Mouse (Mus musculus): ENCODE data around the gene Myocd.

The Myocd gene

DNA sequence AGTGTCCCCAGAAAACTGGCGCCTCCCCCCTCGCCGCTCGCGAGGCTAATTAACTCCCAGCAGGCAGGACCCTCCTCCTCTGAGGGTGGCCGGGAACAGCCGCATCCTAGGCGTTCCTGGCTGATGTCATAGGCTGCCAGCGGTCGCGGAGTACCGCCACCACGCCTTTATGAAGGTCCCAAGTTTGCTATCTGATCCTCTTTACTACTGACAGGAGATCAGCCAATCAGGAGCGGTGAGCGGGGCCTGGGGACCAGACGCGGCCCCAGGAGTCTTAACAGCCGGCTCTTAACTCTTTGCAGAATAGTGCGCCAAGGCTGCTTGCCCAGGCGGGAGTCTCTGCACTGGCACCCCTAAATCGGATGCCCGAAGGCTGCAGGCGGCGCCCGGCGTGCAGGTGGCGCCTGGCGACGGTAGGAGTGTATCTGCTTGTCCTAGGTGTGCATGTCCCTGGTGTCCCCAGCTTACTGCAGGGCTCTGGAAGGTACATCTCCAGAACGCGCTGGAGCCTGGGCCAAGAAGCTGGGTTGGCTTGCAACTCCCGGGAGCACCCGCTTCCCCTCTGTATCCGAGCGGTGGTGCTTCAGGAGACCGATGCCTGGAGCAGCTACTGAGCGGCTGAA is at the start of gene Myocd:
Gene Myocd, minus strand, starts transcription at position 139 of the 623 bp plus-strand sequence.
- DNase-seq (ENCODE audit: low spot score in 2 of 2): no peak

DNA sequence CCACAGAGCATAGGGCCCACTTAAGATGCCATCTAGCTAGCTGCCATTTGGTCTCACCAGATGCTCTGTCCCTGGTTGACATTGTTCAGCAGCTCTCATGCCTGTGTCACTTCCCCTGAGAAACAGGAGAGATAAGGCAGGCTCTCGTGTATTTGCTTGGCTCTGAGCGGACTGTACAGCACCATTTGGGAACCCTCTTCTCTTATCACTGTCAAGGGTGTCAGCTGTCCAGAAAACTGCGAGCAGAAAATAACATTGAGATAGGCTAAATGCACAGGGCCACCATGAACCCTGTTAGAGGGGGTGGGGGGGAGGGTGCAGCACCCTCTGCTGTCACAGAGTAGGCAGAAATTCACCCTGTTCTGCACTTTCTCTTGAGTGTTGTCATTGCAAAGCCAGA is 34.0 kb upstream of the Myocd start:
- no peak for DNase-seq (ENCODE audit: low spot score in 2 of 2)

DNA sequence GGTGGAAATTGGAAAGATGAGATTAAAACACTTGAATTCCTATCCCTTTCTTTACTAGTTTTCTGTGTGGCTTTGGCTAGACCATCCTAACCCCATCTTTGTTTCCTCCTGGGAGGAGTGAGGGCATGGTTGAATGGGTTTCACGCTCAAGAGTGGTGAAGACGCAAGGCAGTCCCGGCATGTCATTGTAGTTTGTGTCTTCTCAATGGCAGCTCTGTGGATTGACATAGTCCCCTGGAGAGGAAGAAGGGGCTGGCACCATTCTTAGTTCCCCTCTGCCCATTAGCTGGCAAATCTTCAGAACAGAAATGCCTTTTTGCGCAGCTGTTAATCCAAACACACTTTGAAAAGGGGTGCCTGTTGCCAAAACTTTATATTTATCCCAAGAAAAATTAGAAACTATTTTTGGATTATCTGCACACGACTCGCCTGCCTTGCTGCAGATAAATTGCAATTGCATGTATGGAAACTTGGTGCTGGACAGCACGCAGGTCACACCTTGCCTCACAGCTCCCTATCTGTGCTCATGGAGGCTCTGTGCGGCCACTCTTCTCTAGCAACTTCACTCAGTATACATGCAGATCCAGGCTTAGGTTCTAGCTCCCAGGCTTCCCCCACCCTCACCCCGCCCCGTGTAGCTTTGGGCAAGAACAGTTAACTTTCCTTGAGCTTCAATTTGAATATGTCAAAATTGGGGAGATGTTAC is 24.5 kb upstream of the Myocd start:
- DNase-seq (ENCODE audit: low spot score in 2 of 2): no peak

DNA sequence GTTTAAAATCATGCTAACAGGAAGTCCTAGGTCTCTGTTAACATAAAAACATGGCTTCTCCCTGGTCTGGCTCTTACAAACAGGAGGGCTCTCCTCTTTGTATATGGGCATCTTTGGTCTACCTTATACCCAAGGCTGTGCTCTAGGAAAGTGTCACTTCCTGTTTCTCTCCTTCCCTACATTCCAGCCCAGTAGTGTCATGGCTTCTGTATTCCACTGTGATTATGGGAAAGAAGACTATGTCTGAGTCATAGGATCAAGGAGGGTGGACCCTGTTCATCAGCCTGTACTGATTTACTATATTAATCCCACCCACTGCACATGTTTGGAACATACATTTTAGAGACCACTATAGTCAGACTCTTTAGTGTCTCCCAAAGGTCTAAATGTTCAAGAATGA is 23.2 kb upstream of the Myocd start:
- DNase-seq (ENCODE audit: low spot score in 2 of 2): no peak

DNA sequence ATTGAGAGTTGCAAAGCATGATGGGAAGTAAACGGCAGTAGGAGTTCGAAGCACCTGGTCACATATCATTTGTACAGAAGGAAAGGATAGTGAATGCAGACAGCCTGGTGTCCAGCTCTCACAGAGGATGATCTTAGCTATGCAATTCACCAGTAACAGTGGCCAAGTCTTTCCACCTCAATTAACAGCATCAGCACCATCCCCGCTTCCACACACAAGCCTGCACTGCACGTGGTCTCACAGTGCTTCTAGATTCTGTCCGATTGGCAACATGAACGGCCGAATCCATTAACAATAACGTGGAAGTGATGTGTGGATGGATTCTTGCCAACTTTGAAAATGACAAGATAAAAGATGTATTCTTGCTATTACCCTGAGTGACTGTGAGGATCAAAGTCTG is 17.9 kb upstream of the Myocd start:
- DNase-seq (ENCODE audit: low spot score in 2 of 2): no peak

DNA sequence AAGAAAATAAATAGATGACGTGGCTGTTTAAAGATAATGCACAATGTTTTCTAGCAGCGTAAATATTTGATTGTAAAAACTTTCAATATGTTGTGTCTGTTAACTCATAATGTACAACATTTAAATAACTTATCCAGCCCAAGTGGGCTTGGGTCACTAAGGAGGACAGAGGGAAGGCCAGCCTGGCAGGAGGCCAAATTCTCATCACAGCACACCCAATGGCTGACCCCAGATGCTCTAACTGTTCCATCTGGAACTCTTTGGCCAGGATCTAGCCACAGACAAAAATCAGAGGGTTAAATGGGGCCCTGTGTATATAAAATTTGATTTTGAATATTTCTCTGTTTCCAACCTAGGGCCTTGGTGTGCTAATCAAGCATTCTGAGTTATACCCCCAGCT is 16.4 kb upstream of the Myocd start:
- no peak for DNase-seq (ENCODE audit: low spot score in 2 of 2)

DNA sequence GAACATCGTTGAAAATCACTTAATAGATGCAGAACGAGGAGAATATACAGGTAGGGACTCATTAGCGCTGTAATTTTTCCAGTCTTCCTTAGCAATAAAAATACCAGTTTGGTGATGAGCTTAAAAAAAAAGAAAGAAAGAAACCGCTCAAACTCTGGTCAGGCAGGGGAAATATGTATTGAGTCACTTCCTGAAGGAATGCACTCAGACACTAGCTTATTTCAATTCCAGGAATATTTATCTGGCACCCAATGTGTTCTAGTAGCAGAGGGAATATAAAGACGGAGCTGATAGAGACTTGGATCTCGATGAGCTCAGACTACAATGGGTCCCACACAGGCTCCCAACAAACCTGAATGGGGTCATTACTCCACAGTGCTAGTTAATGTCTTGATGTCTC is 5.7 kb upstream of the Myocd start:
- DNase-seq (ENCODE audit: low spot score in 2 of 2): no peak

DNA sequence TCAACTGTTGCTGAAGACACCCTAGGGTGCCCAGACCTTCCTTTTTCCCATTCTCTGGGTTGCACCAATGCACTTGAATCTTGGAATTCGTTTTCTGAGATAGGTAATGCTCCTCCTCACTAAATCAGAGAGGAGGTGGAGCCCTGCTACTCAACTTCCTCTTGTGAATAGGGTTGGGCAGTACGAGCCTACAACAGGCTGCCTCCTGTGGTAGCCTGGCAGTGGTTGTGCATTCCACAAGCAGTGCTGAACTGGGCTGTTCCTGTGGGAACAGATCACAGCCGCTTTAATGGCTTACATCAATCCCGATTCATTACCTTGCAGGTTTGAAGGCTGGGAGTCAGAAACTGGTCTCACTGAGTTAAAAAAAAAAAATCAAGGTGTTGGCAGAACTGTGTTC is 1.2 kb upstream of the Myocd start:
- no peak for DNase-seq (ENCODE audit: low spot score in 2 of 2)

DNA sequence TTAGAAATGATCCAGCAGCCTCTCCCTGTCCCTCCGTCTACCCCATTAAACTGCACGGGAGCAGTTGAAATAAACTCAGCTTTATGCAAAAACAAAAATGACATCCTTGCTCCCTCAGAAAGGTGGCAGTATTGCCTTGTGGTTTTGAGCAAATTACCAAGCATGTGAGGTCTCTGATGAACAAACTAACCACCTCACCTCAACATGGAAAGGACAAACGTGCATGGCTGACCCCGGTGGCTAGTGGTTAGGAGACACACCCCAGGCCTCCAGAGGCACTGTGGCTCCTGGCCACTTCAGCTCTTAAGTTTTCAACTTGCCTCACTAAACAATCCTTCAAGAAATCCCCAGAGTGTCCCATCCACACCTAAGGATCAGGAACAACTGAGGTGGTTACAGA is 1.5 kb downstream of the Myocd start:
- DNase-seq (ENCODE audit: low spot score in 2 of 2): no peak

DNA sequence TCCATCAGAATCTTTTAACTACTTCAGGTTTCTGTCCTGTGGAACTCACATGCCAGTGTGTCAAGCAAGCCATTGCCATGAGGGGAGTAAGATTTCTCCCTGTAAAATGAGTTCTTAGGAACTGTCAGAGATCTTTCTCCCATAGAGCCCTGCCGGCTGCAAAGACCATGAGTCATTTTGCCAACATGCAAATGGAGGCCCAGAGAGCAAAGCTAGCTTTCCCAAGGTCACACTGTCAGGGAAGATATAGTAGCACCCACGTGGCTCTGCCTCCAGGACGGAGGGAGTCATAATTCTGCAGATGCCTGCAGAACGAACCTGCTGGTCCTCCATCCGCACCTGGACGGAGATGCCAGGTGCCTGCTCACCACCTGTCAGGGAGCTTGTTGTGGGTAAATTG is 6.3 kb downstream of the Myocd start:
- DNase-seq (ENCODE audit: low spot score in 2 of 2): no peak

DNA sequence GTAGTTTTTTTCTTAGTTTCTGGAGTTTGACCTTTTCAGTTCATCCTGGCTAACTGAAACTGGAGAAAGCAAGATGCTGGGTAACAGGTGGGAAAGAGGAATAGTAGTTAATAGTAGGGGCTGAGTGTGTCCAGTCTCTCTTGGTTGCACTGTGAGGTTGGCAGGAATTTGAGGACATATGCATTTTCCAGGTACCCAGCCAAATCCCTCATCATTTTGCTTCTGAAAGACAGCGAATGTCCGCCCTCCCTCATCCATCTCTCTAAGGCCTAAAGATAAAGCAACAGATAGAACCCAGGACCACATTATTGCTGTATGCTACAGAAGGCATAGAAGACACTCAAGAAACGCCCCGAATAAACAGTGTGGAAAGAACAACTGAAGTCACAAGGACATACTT is 10.8 kb downstream of the Myocd start:
- DNase-seq (ENCODE audit: low spot score in 2 of 2): no peak

DNA sequence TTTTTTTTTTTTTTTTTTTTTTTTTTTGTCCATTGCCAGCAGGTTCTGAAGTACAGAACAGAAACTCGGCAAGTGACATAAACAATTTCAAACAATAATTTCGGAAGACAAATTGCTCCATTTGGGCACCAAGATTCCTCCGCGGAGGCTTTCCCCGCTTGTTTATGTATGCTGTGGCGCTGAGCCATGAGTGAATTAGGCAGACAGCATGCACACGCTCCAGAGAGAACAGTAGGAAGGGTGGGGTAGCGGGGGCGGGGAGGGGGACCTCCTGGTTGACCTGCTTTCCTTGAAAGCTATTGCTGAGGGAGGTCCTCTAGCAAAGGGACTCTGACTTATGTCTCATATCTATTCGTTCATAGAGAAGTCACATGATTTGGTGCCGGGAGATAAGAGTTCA is 13.6 kb downstream of the Myocd start:
- no peak for DNase-seq (ENCODE audit: low spot score in 2 of 2)

DNA sequence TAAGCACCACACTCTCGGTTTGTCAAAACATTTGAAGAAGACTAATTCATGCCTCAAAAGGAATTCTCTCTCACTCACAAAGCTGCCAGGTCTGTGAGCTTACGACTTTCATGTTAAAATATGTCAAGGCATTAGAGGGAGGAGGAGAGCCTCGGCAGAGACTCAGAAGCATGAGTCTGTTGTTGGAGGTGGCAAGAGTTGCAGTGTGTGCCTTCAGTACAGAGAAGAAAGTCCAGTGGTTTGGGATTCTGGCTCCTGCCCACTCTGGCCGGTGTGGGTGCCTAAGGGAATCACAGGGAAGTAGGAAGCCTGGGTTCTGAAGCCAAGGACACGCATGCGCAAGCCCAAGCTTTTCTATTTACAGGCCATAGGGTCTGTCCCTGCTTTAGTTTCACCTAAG is 14.2 kb downstream of the Myocd start:
- no peak for DNase-seq (ENCODE audit: low spot score in 2 of 2)

DNA sequence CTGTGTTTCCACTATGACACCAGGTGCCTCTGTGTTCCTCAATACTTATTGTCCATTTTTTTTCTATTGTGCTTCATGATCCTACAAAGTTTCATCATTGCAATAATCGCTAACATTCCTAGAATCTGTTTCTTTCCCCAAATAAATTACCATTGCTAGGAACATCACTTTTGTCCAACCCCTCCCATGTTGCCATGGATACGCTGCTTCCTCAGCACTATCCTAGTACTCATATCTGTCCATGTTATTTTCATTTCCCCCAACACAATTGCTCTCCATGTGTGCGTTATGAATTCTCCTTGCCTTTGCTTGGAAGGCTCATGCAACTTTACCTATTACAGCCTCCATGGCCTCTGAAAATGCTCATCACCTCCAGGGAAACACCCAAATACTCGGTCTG is 19.4 kb downstream of the Myocd start:
- DNase-seq (ENCODE audit: low spot score in 2 of 2): no peak

DNA sequence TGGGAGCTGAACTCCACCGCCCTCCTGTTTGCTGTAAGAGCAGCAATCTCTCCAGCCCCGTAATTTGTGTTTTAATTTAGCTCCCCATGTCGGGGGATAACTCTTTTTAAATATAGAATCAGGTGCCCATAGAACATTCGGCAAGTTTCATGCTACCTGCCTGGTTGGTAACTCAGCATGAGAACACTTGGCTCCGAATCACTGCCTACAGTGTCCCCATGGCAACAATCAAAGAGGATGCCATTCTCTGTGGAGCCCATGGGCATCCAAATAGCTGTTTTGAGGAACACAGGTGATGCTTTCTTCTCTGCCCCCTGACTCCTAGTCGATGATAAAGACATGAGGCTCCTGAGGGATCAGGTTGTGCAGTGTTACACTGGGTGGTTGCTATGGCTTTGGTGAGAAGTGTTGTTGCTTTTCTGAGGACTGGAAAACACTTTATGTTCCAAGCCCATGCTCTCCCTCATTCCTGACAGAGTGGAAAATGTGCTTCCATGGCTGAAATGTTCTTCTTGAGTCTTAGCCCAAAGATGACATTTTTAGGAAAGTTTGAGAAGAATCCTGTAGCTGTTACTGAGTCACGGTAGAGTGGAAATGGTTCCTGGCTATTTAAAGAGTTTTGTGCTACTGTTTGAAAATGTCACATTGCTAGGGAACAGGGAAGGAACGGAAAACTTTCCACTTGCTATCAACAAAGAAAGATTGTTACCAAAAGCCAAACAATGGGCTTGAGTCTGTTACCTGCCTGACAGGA is 23.3 kb downstream of the Myocd start:
- no peak for DNase-seq (ENCODE audit: low spot score in 2 of 2)

DNA sequence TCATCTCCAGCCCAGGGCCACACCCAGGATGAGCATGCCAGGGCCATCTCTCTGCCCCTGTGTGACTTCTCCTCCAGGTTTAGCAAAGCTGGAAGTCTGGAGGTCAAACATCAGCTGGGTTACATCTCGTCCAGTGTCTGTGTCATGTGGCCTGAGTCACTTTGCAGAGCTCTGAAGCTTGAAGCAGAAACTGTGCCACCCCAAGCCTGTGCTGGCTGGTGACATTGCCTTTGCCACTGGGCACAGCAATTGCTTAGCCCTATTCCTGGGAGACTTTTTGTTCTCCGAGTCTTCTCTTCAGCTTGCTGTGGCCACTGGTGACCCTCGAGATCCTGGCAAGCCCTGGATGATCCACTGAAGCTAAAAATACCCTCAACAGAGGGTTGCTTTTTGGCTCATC is 26.2 kb downstream of the Myocd start:
- DNase-seq (ENCODE audit: low spot score in 2 of 2): no peak

DNA sequence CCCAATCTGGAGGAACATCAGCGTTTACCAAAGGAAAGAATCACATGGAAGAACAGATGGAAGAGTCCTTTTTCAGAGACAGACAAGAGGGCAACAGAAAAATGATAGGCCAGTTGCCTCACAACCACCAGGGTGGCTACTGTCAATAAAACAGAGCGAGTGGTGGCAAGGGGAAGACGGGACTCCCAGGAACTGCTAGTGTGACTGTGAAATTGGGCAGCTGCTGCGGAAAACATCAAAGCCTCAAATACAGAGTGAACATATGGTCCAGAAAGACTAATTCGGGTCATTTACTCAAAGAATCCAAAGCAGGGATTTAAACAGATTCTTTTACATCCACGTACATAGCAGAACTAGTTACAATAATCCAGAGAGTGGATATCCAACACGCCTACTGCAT is 29.3 kb downstream of the Myocd start:
- DNase-seq (ENCODE audit: low spot score in 2 of 2): no peak

DNA sequence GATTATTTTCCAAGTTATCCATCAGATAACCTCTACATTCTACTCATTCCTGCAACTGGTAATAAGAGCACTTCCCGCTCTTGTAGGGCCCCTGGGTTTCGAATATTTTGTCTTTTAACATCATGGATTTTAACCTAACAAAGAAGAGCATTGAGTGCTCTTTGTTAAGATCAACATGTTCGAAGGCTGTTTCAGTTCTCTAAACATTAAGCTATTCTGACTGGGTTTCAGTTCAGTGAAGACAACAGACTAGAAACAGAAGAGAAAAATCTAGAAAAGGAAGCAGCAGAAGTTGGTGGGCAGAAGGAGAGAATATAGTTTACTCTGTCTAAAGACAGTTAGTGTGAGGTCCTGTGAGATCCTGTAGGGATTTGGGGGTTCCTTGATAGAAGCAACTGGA is 31.9 kb downstream of the Myocd start:
- DNase-seq (ENCODE audit: low spot score in 2 of 2): no peak

DNA sequence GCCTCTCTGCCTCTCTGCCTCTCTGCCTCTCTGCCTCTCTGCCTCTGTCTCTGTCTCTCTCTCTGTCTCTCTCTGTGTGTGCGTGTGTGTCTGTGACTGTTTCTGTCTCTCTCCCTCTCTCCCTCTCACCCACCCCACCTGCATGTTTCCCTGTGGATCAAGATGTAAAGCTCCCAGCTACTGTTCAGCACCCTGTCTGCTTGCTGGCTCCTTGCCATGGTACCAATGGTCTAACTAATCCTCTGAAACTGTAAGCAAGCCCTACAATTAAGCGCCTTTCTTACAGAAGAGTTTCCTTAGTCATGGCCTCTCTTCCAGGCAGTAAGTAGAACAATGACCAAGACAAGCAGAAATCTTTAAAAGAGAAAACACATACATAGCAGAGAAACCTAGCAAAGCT is 32.9 kb downstream of the Myocd start:
- DNase-seq (ENCODE audit: low spot score in 2 of 2): no peak

DNA sequence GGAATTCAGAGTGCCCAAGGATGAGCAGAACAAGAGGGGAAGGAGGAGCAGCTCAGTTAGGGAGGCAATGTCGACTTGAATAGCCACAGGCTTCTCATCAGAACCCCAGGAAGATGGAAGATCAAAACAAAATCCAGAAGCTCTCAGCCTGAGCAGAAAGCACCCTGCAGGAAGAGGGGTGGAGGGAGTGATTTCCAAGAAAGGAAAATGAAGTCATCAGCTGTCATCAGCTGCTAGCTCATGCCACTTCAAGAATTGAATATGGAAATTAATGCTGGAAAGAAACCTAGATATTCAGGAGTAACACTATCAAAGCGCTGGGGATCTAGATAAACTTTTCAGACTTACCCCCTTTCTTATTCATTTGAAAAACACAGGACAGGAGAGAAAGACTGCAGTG is 34.4 kb downstream of the Myocd start:
- no peak for DNase-seq (ENCODE audit: low spot score in 2 of 2)

DNA sequence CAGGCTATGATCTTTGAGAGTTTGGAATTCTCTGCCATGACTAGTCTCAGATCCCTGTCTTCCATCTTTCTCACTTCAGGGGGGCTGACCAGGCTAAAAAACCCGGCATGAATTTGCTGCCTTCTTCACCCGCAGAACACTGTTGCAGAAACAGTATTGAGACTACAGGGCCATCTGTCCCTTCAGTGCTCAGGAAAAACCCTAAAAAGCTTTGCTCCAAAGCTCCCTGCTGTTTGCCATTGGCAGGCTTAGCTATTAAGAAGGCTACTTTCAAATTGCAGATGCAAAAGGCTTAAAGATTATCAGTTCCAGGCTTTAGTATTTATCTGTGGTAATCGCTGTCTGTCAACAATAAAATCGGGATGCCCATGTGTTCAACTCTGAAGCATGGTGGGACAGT is 38.0 kb downstream of the Myocd start:
- DNase-seq (ENCODE audit: low spot score in 2 of 2): no peak

DNA sequence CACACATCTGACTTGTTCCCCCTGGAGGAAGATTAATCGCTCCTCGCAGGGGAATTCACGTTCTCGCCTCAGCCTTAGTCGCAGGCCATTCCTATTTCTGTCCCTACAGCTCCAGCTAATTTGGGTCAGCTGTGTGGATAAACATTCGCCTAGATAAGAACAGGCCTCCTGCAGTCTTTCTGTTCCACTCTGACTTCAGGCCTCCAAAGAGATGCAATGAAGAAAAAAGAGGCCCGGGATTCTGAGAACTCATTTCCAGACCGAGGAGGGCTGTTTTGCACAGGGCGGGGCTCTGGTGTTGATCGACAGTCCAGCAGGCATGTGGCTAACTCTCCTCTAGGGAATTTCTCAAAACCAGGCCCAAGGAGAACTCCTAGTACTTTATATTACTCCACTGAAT is 43.0 kb downstream of the Myocd start:
- no peak for DNase-seq (ENCODE audit: low spot score in 2 of 2)

DNA sequence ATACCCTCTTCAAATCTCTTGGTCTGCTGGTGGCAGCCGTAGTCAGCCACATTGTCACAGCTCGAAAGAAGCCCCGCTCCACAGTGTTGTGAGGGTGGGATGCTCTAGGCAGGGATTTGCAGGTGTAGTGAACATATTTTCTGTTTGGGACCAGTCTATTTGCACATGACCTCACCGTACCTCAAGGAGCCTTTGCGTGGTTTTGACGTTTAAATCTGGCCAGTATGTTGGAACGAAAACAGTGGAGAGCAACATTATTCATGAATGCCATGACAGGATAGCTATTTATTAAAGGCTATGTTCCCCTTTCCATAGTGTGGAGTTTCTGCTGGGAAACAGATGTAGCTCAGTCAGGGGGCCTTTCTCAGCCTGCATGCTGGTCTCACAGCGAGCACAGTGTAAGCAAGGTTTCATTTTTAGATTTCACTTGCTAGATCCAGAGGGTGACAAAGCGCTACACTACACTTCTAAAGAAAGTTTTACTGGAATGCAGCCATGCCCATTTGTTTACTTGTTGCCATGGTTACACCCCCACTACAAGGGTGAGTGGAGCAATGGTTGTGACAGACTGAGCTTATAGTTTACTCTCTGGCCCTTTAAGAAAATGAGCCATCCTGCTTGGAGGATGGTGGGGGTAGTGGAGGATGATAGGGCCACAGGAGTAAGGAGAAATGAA is 54.7 kb downstream of the Myocd start:
- no peak for DNase-seq (ENCODE audit: low spot score in 2 of 2)
